Mouse (Mus musculus) granulocyte monocyte progenitor cell, adult 5-6 weeks (primary cell): ENCODE measurements around the gene Rgp1. TPM values are rescaled to one million over a fixed set of nuclear protein-coding genes. Genes with fewer than 3 reads are reported as not detected.
"Not testable (repeated sequence)": the region's sequence is repeated elsewhere in the genome, so short reads cannot be mapped to it uniquely, and the experiment has no call there.

Source experiments
- ATAC-seq: replicated peaks from 2 replicates; pipeline ENCODE4 v1.8.0; 2016; ENCODE audit warnings: mild to moderate bottlenecking, moderate TSS enrichment, inconsistent platforms; ENCODE audit not compliant: poor library complexity, severe bottlenecking
- total RNA-seq, 2 experiments: library from RNA; stranded (forward) in 1 of 2; stranded (reverse) in 1 of 2; fragments of 200-712, 200-1000 nt in 1 of 2; fragments of >200 nt in 1 of 2; fragmentation: Nextera tagmentation in 1 of 2; gene quantifications; 2 replicates each; pipeline ENCODE4 v1.2.3; 2014 to 2017

Gene Rgp1
- total RNA-seq (2014; fragmentation: Nextera tagmentation) (28.1 and 30.8 TPM in 2 replicates), total RNA-seq (2017) (9.9 and 10.9 TPM in 2 replicates)

GRCm38 (mm10) chr4:43578376-43579204 lies at the start of gene Rgp1, which contains the start of gene Gba2:
TSS of gene Rgp1 (plus strand) at chr4:43578715.
TSS of gene Gba2 (minus strand) at chr4:43578873.
- ATAC-seq: peak; percentile 86

GRCm38 (mm10) chr4:43530081-43530501 lies 48.4 kb upstream of the Rgp1 start:
- ATAC-seq: no peak

- peak; percentile 54 for ATAC-seq
These were observed 47.9 kb upstream of the Rgp1 start for GRCm38 (mm10) chr4:43530581-43530980.

GRCm38 (mm10) chr4:43533270-43533669 lies 45.2 kb upstream of the Rgp1 start:
- no peak for ATAC-seq

GRCm38 (mm10) chr4:43535628-43536027 lies 42.9 kb upstream of the Rgp1 start:
- ATAC-seq: no peak

GRCm38 (mm10) chr4:43536031-43536430 lies 42.5 kb upstream of the Rgp1 start:
- ATAC-seq: no peak

GRCm38 (mm10) chr4:43542044-43542443 lies 36.5 kb upstream of the Rgp1 start:
- ATAC-seq: no peak

GRCm38 (mm10) chr4:43546375-43547047 lies 32.0 kb upstream of the Rgp1 start:
- no peak for ATAC-seq

- ATAC-seq: no peak
These were observed 31.4 kb upstream of the Rgp1 start for GRCm38 (mm10) chr4:43547160-43547559.

- ATAC-seq: no peak
These were observed 29.5 kb upstream of the Rgp1 start for GRCm38 (mm10) chr4:43549055-43549454.

GRCm38 (mm10) chr4:43551854-43552253 lies 26.7 kb upstream of the Rgp1 start:
- ATAC-seq: not testable (repeated sequence)

GRCm38 (mm10) chr4:43552437-43552836 lies 26.1 kb upstream of the Rgp1 start:
- no peak for ATAC-seq

- ATAC-seq: no peak
These were observed 24.6 kb upstream of the Rgp1 start for GRCm38 (mm10) chr4:43553891-43554290.

GRCm38 (mm10) chr4:43555926-43556325 lies 22.6 kb upstream of the Rgp1 start:
- ATAC-seq: peak; percentile 22; the same call in 1 of the 2 replicates

- 0 out of 2 replicates have a peak, but pooled peaks have one; percentile 3 for ATAC-seq
These were observed 20.4 kb upstream of the Rgp1 start for GRCm38 (mm10) chr4:43558028-43558630.

- ATAC-seq: peak; percentile 15
These were observed 19.7 kb upstream of the Rgp1 start for GRCm38 (mm10) chr4:43558631-43559356.

- no peak for ATAC-seq
These were observed 18.8 kb upstream of the Rgp1 start for GRCm38 (mm10) chr4:43559519-43560242.

- peak; percentile 48 for ATAC-seq
These were observed 18.3 kb upstream of the Rgp1 start for GRCm38 (mm10) chr4:43560243-43560611.

GRCm38 (mm10) chr4:43560976-43561375 lies 17.5 kb upstream of the Rgp1 start:
- ATAC-seq: no peak
